Comparison of ENCODE assay signal across 12 mouse cellular contexts in the genomic region with DNA sequence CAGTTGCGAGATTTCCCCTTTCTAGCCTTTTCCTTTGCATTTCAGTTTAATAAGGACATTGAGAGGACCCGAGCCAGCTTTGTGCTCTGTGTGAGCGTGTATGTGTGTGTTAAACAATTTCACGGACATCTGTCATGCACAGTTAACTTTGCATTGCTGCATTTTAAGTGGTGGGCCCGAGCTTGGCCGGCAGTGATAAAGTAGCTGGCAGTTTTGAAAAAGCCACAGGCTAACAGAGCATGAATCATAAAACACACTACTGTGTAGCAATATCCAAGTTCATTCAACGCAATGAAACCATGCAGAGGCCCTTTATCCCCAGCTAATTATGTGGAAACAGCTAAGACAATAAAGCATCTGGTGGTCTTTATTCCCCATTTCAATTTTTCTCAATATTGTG.
DNase-seq lines count a peak whose midpoint lies in the region; ATAC-seq and TF ChIP-seq lines count a peak whose summit lies in the region.
"Had no signal": no experiment of that assay in that cellular context is flagged by ENCODE, and none has a peak within 500 bp of the region (broad histone marks: within the 10 kb centered on the region; RNA-seq: fewer than 3 reads in every experiment).

No protein-coding gene starts in this region.

- TF ChIP-seq POLR2A in brain, embryonic 14.5 days (IDR thresholded peaks at IDR 0.05; ENCODE audit: borderline replicate concordance, extremely low read depth, insufficient read depth, insufficient read length, poor library complexity, severe bottlenecking) = no peak

- no peak overlapping the region for H3K9ac ChIP-seq in forebrain, postnatal 0 days

- TF ChIP-seq CTCF in brain, embryonic 14.5 days (IDR thresholded peaks at IDR 0.05; ENCODE audit: borderline replicate concordance, extremely low read depth, insufficient read depth, insufficient read length) = no peak
- TF ChIP-seq CTCF in forebrain, postnatal 0 days (IDR thresholded peaks at IDR 0.05; ENCODE audit: low read depth) = no peak

- peak overlapping the region; percentile 23; the same call in 1 of the 2 replicates for H3K4me2 ChIP-seq in forebrain, postnatal 0 days (ENCODE audit: low read depth)

- ATAC-seq in forebrain, postnatal 0 days = no peak
- ATAC-seq in cerebellum, adult (ENCODE audit: insufficient number of reproducible peaks, low FRiP score, low TSS enrichment) = no peak

- peak; percentile 80 for DNase-seq in Muller cell, postnatal 12 days (ENCODE audit: inconsistent ontology term)
- DNase-seq in brain, embryonic 14.5 days (ENCODE audit: low read depth) = peak; percentile 86
- peak; percentile 26 for DNase-seq in forebrain, postnatal 0 days
- DNase-seq in midbrain, embryonic 10.5 days (ENCODE audit: low spot score) = no peak
- DNase-seq in frontal cortex, postnatal 25 days (ENCODE audit: low spot score in 2 of 2) = no peak
- DNase-seq in yolk sac, embryonic 10.5 days (ENCODE audit: low spot score) = no peak
- no peak for DNase-seq in T-cell, adult 2 months (ENCODE audit: low spot score)
- DNase-seq: adrenal gland, postnatal 36 days; cerebellum, postnatal 25 days; gastrocnemius, postnatal 36 days had no signal

- H3K36me3 ChIP-seq in forebrain, postnatal 0 days (ENCODE audit: insufficient read depth) = no peaks in the 10 kb centered on the region
- no peaks in the 10 kb centered on the region for H3K36me3 ChIP-seq in midbrain, embryonic 10.5 days

- H3K27me3 ChIP-seq in forebrain, postnatal 0 days (ENCODE audit: insufficient read depth, low read length) = peaks cover 82% of the 10 kb centered on the region
- peaks cover 100% of the 10 kb centered on the region for H3K27me3 ChIP-seq in midbrain, embryonic 10.5 days (ENCODE audit: low read depth, poor library complexity, severe bottlenecking)

- H3K4me1 ChIP-seq in forebrain, postnatal 0 days (ENCODE audit: insufficient read depth) = 0 out of 2 replicates have a peak, but pooled peaks cover 3% of the 10 kb centered on the region
- H3K4me1 ChIP-seq in midbrain, embryonic 10.5 days = peaks cover 63% of the 10 kb centered on the region

- H3K4me3 ChIP-seq in forebrain, postnatal 0 days (ENCODE audit: low read depth, low read length) = no peak overlapping the region
- H3K4me3 ChIP-seq in midbrain, embryonic 10.5 days = peak overlapping the region; percentile 26; the same call in 1 of the 2 replicates

- 5% methylated on average over 7 of the region's 7 CpGs for WGBS in forebrain, postnatal 0 days
- WGBS in midbrain, embryonic 10.5 days = 12% methylated on average over 7 of the region's 7 CpGs

- H3K27ac ChIP-seq in forebrain, postnatal 0 days (ENCODE audit: low read depth, low read length) = no peak overlapping the region
- peak overlapping the region; percentile 39; the same call in 1 of the 2 replicates for H3K27ac ChIP-seq in midbrain, embryonic 10.5 days (replicated peaks)
- H3K27ac ChIP-seq: macrophage had no signal

- H3K9me3 ChIP-seq in forebrain, postnatal 0 days (ENCODE audit: low read length) = 0 out of 2 replicates have a peak, but pooled peaks cover 3% of the 10 kb centered on the region
- H3K9me3 ChIP-seq in midbrain, embryonic 10.5 days (replicated peaks) = no peaks in the 10 kb centered on the region

Comparison
In these comparisons a context has a peak if more than half of its experiments do, and no peak if none do; other contexts are left out.
1. DNase-seq: peak in Muller cell, postnatal 12 days (single experiment), brain, embryonic 14.5 days (single experiment) and forebrain, postnatal 0 days (single experiment); none in midbrain, embryonic 10.5 days (single experiment), frontal cortex, postnatal 25 days (0 of 2), yolk sac, embryonic 10.5 days (single experiment) and T-cell, adult 2 months (single experiment).